17 mouse cellular contexts compared by ENCODE assay signal in genomic region chr2:55817273-55817672, GRCm38 (mm10).
"Had no signal": no experiment of that assay in that cellular context is flagged by ENCODE, and none has a peak within 500 bp of the region (broad histone marks: within the 10 kb centered on the region; RNA-seq: fewer than 3 reads in every experiment).

No protein-coding gene starts in this region.

- H3K36me3 ChIP-seq: lung, embryonic 15.5 days; midbrain, embryonic 13.5 days; midbrain, embryonic 15.5 days; neural tube, embryonic 12.5 days; stomach, embryonic 15.5 days had no signal

- H3K27ac ChIP-seq: lung, embryonic 15.5 days; macrophage; neural tube, embryonic 12.5 days; stomach, embryonic 15.5 days; stomach, postnatal 0 days had no signal

- H3K4me1 ChIP-seq: lung, embryonic 15.5 days; megakaryocyte, embryonic 14.5 days; stomach, embryonic 15.5 days had no signal

- H3K9me3 ChIP-seq: lung, embryonic 15.5 days; megakaryocyte, embryonic 14.5 days; midbrain, embryonic 13.5 days; midbrain, embryonic 15.5 days; neural tube, embryonic 12.5 days; stomach, embryonic 15.5 days had no signal

- H3K4me2 ChIP-seq: lung, embryonic 15.5 days; midbrain, embryonic 11.5 days; stomach, embryonic 15.5 days had no signal

- DNase-seq: lung, adult 2 months; lung, postnatal 14 days; lung, postnatal 36 days; right cerebral cortex, postnatal 14 days; thymus, adult 2 months; thymus, postnatal 25 days; thymus, postnatal 4 days had no signal

- H3K27me3 ChIP-seq: lung, embryonic 15.5 days; megakaryocyte, embryonic 14.5 days; midbrain, embryonic 13.5 days; midbrain, embryonic 15.5 days; neural tube, embryonic 12.5 days; stomach, embryonic 15.5 days had no signal

- ATAC-seq: lung, postnatal 0 days had no signal

- H3K4me3 ChIP-seq: lung, embryonic 15.5 days; megakaryocyte, embryonic 14.5 days; midbrain, embryonic 13.5 days; midbrain, embryonic 15.5 days; neural tube, embryonic 12.5 days; stomach, embryonic 15.5 days had no signal

- H3K9ac ChIP-seq: lung, embryonic 15.5 days; midbrain, embryonic 13.5 days; midbrain, embryonic 15.5 days; neural tube, embryonic 12.5 days; stomach, embryonic 15.5 days had no signal
